Mouse (Mus musculus) forebrain, embryonic 13.5 days (tissue): Measurements from ENCODE around the gene Zhx3. TPM values are rescaled to one million over a fixed set of nuclear protein-coding genes. Genes with fewer than 3 reads are reported as not detected.

ENCODE experiments used
- ATAC-seq: fragments of 200-750 bp; cut with Nextera tagmentation; 2 replicates; pipeline ENCODE4 v1.8.0; 2017
- H3K27ac ChIP-seq: fragments of 300-500 bp; sonication (generic); 2 replicates; pipeline ENCODE4 v1.5.1; 2015; ENCODE audit warnings: inconsistent platforms, mild to moderate bottlenecking, moderate library complexity
- H3K27me3 ChIP-seq: fragments of 300-500 bp; sonication (generic); 2 replicates; pipeline ENCODE4 v1.6.1; 2015; ENCODE audit warnings: mild to moderate bottlenecking, inconsistent platforms
- H3K36me3 ChIP-seq: fragments of 300-500 bp; sonication (generic); 2 replicates; pipeline ENCODE4 v1.6.1; 2015; ENCODE audit warnings: mild to moderate bottlenecking, inconsistent platforms; ENCODE audit not compliant: poor library complexity, severe bottlenecking
- H3K4me1 ChIP-seq: fragments of 300-500 bp; sonication (generic); 2 replicates; pipeline ENCODE4 v1.6.1; 2015; ENCODE audit warnings: inconsistent platforms
- H3K4me2 ChIP-seq: fragments of 300-500 bp; sonication (generic); 2 replicates; pipeline ENCODE4 v1.6.1; 2015; ENCODE audit warnings: inconsistent platforms, mild to moderate bottlenecking, moderate library complexity
- H3K4me3 ChIP-seq: fragments of 300-500 bp; sonication (generic); 2 replicates; pipeline ENCODE4 v1.5.1; 2015; ENCODE audit warnings: mild to moderate bottlenecking, inconsistent platforms
- H3K9ac ChIP-seq: fragments of 300-500 bp; sonication (generic); 2 replicates; pipeline ENCODE4 v1.6.1; 2015; ENCODE audit warnings: mild to moderate bottlenecking, inconsistent platforms
- H3K9me3 ChIP-seq: fragments of 300-500 bp; sonication (generic); replicated peaks from 2 replicates; pipeline ENCODE4 v1.6.1; 2016; ENCODE audit warnings: inconsistent platforms
- WGBS: fragments of 180-500 bp; shearing (Covaris S2); methylation state at CpG from one replicate; pipeline ENCODE4 v1.1.7; 2015; 5-methylcytosine and 5-hydroxymethylcytosine counted together
- polyA plus RNA-seq: library from polyadenylated mRNA; unstranded; fragments of >200 nt; fragmentation: Nextera tagmentation; extraction: Ambion mirVana; gene quantifications from 2 replicates; pipeline ENCODE4 v1.2.1, GENCODE M21; 2015

Zhx3 gene
- polyA plus RNA-seq, 1 experiment from 2014 or later = 14.0 TPM

- H3K9me3 ChIP-seq = no peaks in the 10 kb centered on the region
- H3K27me3 ChIP-seq = peaks cover 20% of the 10 kb centered on the region
- ATAC-seq = no peak
- H3K27ac ChIP-seq = no peak overlapping the region
- no peak overlapping the region for H3K9ac ChIP-seq
- H3K36me3 ChIP-seq = no peaks in the 10 kb centered on the region
- 0 out of 2 replicates have a peak, but pooled peaks cover under 1% of the 10 kb centered on the region for H3K4me1 ChIP-seq
- H3K4me3 ChIP-seq = no peak overlapping the region
- no peak overlapping the region for H3K4me2 ChIP-seq
- WGBS = 86% methylated on average over 5 of the region's 5 CpGs
Measured at GRCm38 (mm10) chr2:160906101-160906500, 33.3 kb upstream of the Zhx3 start.

GRCm38 (mm10) chr2:160905301-160905700 is 32.5 kb upstream of the Zhx3 start:
- Histone ChIP-seq H3K27ac (no peak overlapping the region), H3K27me3 (peaks cover 12% of the 10 kb centered on the region), H3K36me3 (no peaks in the 10 kb centered on the region), H3K4me1 (no peaks in the 10 kb centered on the region), H3K4me2 (no peak overlapping the region), H3K4me3 (no peak overlapping the region), H3K9ac (no peak overlapping the region), H3K9me3 (no peaks in the 10 kb centered on the region)
- WGBS = 97% methylated on average over 12 of the region's 12 CpGs
- ATAC-seq = no peak

GRCm38 (mm10) chr2:160901656-160902412 is 29.0 kb upstream of the Zhx3 start:
- Histone ChIP-seq H3K9ac (no peak overlapping the region), H3K9me3 (no peaks in the 10 kb centered on the region), H3K27ac (no peak overlapping the region), H3K36me3 (no peaks in the 10 kb centered on the region), H3K4me2 (no peak overlapping the region), H3K4me1 (no peaks in the 10 kb centered on the region), H3K27me3 (no peaks in the 10 kb centered on the region), H3K4me3 (no peak overlapping the region)
- ATAC-seq = no peak
- WGBS = 77% methylated on average over 7 of the region's 7 CpGs

GRCm38 (mm10) chr2:160891697-160892096 is 18.9 kb upstream of the Zhx3 start:
- Histone ChIP-seq H3K36me3 (no peaks in the 10 kb centered on the region), H3K4me3 (no peak overlapping the region), H3K9ac (no peak overlapping the region), H3K4me1 (peaks cover 8% of the 10 kb centered on the region), H3K27ac (no peak overlapping the region), H3K9me3 (no peaks in the 10 kb centered on the region; the same call in 1 of the 2 replicates), H3K4me2 (no peak overlapping the region), H3K27me3 (peaks cover 13% of the 10 kb centered on the region)
- WGBS = 89% methylated on average over 9 of the region's 9 CpGs
- no peak for ATAC-seq

GRCm38 (mm10) chr2:160891045-160891444 is 18.2 kb upstream of the Zhx3 start:
- Histone ChIP-seq H3K27me3 (peaks cover 13% of the 10 kb centered on the region), H3K4me1 (peaks cover 8% of the 10 kb centered on the region), H3K36me3 (no peaks in the 10 kb centered on the region), H3K4me3 (no peak overlapping the region), H3K9ac (no peak overlapping the region), H3K9me3 (no peaks in the 10 kb centered on the region; the same call in 1 of the 2 replicates), H3K4me2 (no peak overlapping the region), H3K27ac (no peak overlapping the region)
- WGBS = 82% methylated on average over 5 of the region's 5 CpGs
- ATAC-seq = no peak

- peak overlapping the region; percentile 47 for H3K9ac ChIP-seq
- no peaks in the 10 kb centered on the region for H3K36me3 ChIP-seq
- under 1% methylated on average over 26 of the region's 26 CpGs for WGBS
- peaks cover 13% of the 10 kb centered on the region for H3K27me3 ChIP-seq
- H3K4me1 ChIP-seq = peaks cover 8% of the 10 kb centered on the region
- peak overlapping the region; percentile 73 for H3K4me2 ChIP-seq
- ATAC-seq = peak; percentile 33; the same call in 1 of the 2 replicates
- no peaks in the 10 kb centered on the region for H3K9me3 ChIP-seq
- no peak overlapping the region for H3K27ac ChIP-seq
- peak overlapping the region; percentile 40 for H3K4me3 ChIP-seq
Measured at GRCm38 (mm10) chr2:160887859-160888258, 15.1 kb upstream of the Zhx3 start.

GRCm38 (mm10) chr2:160887284-160887683 is 14.5 kb upstream of the Zhx3 start:
- 3% methylated on average over 11 of the region's 11 CpGs for WGBS
- H3K36me3 ChIP-seq = no peaks in the 10 kb centered on the region
- H3K9ac ChIP-seq = 0 out of 2 replicates have a peak overlapping the region, but pooled peaks have one; percentile 47

GRCm38 (mm10) chr2:160886221-160886620 is 13.4 kb upstream of the Zhx3 start:
- 79% methylated on average over 3 of the region's 3 CpGs for WGBS
- H3K36me3 ChIP-seq = no peaks in the 10 kb centered on the region
- H3K4me2 ChIP-seq = no peak overlapping the region
- no peaks in the 10 kb centered on the region for H3K9me3 ChIP-seq
- no peak overlapping the region for H3K27ac ChIP-seq
- peaks cover 8% of the 10 kb centered on the region for H3K4me1 ChIP-seq
- ATAC-seq = no peak
- H3K27me3 ChIP-seq = peaks cover 13% of the 10 kb centered on the region
- no peak overlapping the region for H3K9ac ChIP-seq
- no peak overlapping the region for H3K4me3 ChIP-seq

More at GRCm38 (mm10) chr2:160887284-160887683, 14.5 kb upstream of the Zhx3 start:
- Histone ChIP-seq H3K4me1 (peaks cover 8% of the 10 kb centered on the region), H3K27ac (no peak overlapping the region), H3K9me3 (no peaks in the 10 kb centered on the region), H3K4me3 (peak overlapping the region; percentile 40), H3K27me3 (peaks cover 13% of the 10 kb centered on the region), H3K4me2 (peak overlapping the region; percentile 73)
- ATAC-seq = peak; percentile 77

- Histone ChIP-seq H3K4me2 (no peak overlapping the region), H3K27me3 (peaks cover 13% of the 10 kb centered on the region), H3K4me1 (peaks cover 8% of the 10 kb centered on the region), H3K9me3 (no peaks in the 10 kb centered on the region), H3K4me3 (no peak overlapping the region), H3K9ac (no peak overlapping the region), H3K36me3 (no peaks in the 10 kb centered on the region), H3K27ac (no peak overlapping the region)
- no peak for ATAC-seq
- WGBS = 16% methylated on average over 2 of the region's 2 CpGs
Measured at GRCm38 (mm10) chr2:160884830-160885229, 12.0 kb upstream of the Zhx3 start.

- no peak for ATAC-seq
- Histone ChIP-seq H3K27me3 (peaks cover 11% of the 10 kb centered on the region), H3K27ac (no peak overlapping the region), H3K4me2 (no peak overlapping the region), H3K4me1 (peaks cover 8% of the 10 kb centered on the region), H3K9me3 (no peaks in the 10 kb centered on the region), H3K9ac (no peak overlapping the region), H3K4me3 (no peak overlapping the region), H3K36me3 (no peaks in the 10 kb centered on the region)
- 86% methylated on average over 4 of the region's 4 CpGs for whole genome bisulfite sequencing
Measured at GRCm38 (mm10) chr2:160883912-160884311, 11.1 kb upstream of the Zhx3 start.

- H3K4me1 ChIP-seq = no peaks in the 10 kb centered on the region
- H3K9me3 ChIP-seq = 0 out of 2 replicates have a peak, but pooled peaks cover 4% of the 10 kb centered on the region
- no peak overlapping the region for H3K4me2 ChIP-seq
- no peaks in the 10 kb centered on the region for H3K36me3 ChIP-seq
- H3K27ac ChIP-seq = no peak overlapping the region
- H3K27me3 ChIP-seq = no peaks in the 10 kb centered on the region
- H3K9ac ChIP-seq = no peak overlapping the region
- 79% methylated on average over 5 of the region's 5 CpGs for WGBS
- H3K4me3 ChIP-seq = no peak overlapping the region
- no peak for ATAC-seq
Measured at GRCm38 (mm10) chr2:160882436-160882835, 9.6 kb upstream of the Zhx3 start.

- no peak overlapping the region for H3K4me3 ChIP-seq
- H3K4me2 ChIP-seq = no peak overlapping the region
- no peaks in the 10 kb centered on the region for H3K4me1 ChIP-seq
- 64% methylated on average over 6 of the region's 6 CpGs for WGBS
- H3K9ac ChIP-seq = no peak overlapping the region
- H3K27me3 ChIP-seq = no peaks in the 10 kb centered on the region
- no peak for ATAC-seq
- no peaks in the 10 kb centered on the region for H3K36me3 ChIP-seq
- H3K9me3 ChIP-seq = 0 out of 2 replicates have a peak, but pooled peaks cover 4% of the 10 kb centered on the region
- no peak overlapping the region for H3K27ac ChIP-seq
Measured at GRCm38 (mm10) chr2:160881462-160882101, 8.8 kb upstream of the Zhx3 start.
